Mouse (Mus musculus) spleen, adult 2 months (tissue): ENCODE results near the gene Dnajc13.

Experiments
- CTCF ChIP-seq: fragments of 200-500 bp; IDR thresholded peaks from 2 replicates; pipeline ENCODE4 v1.5.1; 2011; ENCODE audit warnings: mild to moderate bottlenecking, inconsistent platforms; ENCODE audit not compliant: insufficient read depth, insufficient read length, insufficient replicate concordance; ENCODE audit errors: extremely low read depth
- POLR2A ChIP-seq: fragments of 200-500 bp; IDR thresholded peaks from 2 replicates; pipeline ENCODE4 v1.6.1; 2011; ENCODE audit warnings: low read depth, low read length, inconsistent platforms

- TF ChIP-seq POLR2A (no peak), CTCF (no peak)
Observed at GRCm38 (mm10) chr9:104193900-104194299, 68.8 kb downstream of the Dnajc13 start.
